Mouse (Mus musculus): ENCODE data around the gene Casp1. TPM values are rescaled to one million over a fixed set of nuclear protein-coding genes. Genes with fewer than 3 reads are reported as not detected.

Gene Casp1
- polyA plus RNA-seq (2017; shearing (Covaris generic)) = 7.0 TPM

GRCm38 (mm10) chr9:5298329-5299131 lies at the start of gene Casp1:
Gene Casp1, plus strand, starts transcription at chr9:5298517.

GRCm38 (mm10) chr9:5308561-5308960 lies 10.2 kb downstream of the Casp1 start, which contains the start of gene Casp4:
Gene Casp4, plus strand, starts transcription at chr9:5308828.

GRCm38 (mm10) chr9:5345291-5345898 lies 47.1 kb downstream of the Casp1 start, which contains the start of gene Casp12:
Gene Casp12, plus strand, starts transcription at chr9:5345430.

Other genes starting within 250 kb of the Casp1 start
- 6.5 TPM for gene Casp4, start 10.3 kb downstream of the Casp1 start, polyA plus RNA-seq (2017; shearing (Covaris generic))
- not detected for gene Casp12, start 46.9 kb downstream of the Casp1 start, polyA plus RNA-seq (2017; shearing (Covaris generic))